Mouse (Mus musculus) heart, postnatal 0 days (tissue): ENCODE data around the gene Ppp1r32.

ENCODE experiments used
- CTCF ChIP-seq: IDR thresholded peaks from 2 replicates; pipeline ENCODE4 v1.5.1; 2016; ENCODE audit warnings: antibody characterized with exemption, control low read depth, low read depth
- EP300 ChIP-seq: IDR thresholded peaks from 2 replicates; pipeline ENCODE4 v1.6.1; 2016; ENCODE audit warnings: antibody characterized with exemption, low read depth

DNA sequence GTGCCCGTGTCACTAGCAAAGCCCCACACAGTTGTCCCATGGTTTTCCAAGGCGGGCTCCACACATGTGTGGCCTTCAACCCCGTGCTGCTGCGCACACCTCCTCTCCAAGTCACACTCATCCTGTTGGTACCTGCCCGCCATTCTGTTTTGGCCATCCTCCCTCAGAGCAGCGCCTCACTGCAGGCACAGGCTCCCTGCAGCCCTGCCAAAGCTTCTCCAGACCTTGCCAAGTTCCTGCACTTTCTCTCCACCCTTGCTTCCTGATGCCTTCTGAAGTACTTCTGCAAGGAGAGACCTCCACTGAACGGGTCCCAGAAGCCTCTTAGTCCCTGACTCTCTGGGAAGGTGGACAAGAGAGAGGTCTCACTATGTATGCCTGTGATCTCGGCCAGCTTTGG, 53.4 kb downstream of the Ppp1r32 start:
- no peak for TF ChIP-seq CTCF
- no peak for TF ChIP-seq EP300
